Mouse (Mus musculus) hindbrain, embryonic 11.5 days (tissue): ENCODE measurements at regions not wholly inside any gene's neighbourhood (a gene's known extent, or its start where the extent isn't known, plus 50 kb on each side); places are given as distances from the start of the nearest gene placed in this dataset.
"Not testable (repeated sequence)": the region's sequence is repeated elsewhere in the genome, so short reads cannot be mapped to it uniquely, and the experiment has no call there.

Source experiments
- ATAC-seq: fragments of 200-750 bp; cut with Nextera tagmentation; 2 replicates; pipeline ENCODE4 v1.8.0; 2017; ENCODE audit warnings: mild to moderate bottlenecking, moderate TSS enrichment, moderate library complexity; ENCODE audit not compliant: low FRiP score
- DNase-seq: peaks from one replicate; pipeline ENCODE4 v3.0.0-alpha.2; 2015; ENCODE audit warnings: low spot score
- H3K27ac ChIP-seq: fragments of 300-500 bp; sonication (generic); 2 replicates; pipeline ENCODE4 v1.5.1; 2014; ENCODE audit warnings: mild to moderate bottlenecking, low read depth, low read length
- H3K27me3 ChIP-seq: fragments of 300-500 bp; sonication (generic); 2 replicates; pipeline ENCODE4 v1.6.1; 2014; ENCODE audit warnings: mild to moderate bottlenecking, low read length, moderate library complexity, mixed read lengths; ENCODE audit not compliant: control insufficient read depth, insufficient read depth
- H3K36me3 ChIP-seq: fragments of 300-500 bp; sonication (generic); 2 replicates; pipeline ENCODE4 v1.6.1; 2014; ENCODE audit warnings: mild to moderate bottlenecking, low read length, moderate library complexity, mixed read lengths; ENCODE audit not compliant: control insufficient read depth, insufficient read depth
- H3K4me1 ChIP-seq: fragments of 300-500 bp; sonication (generic); replicated peaks from 2 replicates; pipeline ENCODE4 v1.6.1; 2014; ENCODE audit warnings: low read length, mixed read lengths; ENCODE audit not compliant: control insufficient read depth, insufficient read depth
- H3K4me2 ChIP-seq: fragments of 300-500 bp; sonication (generic); replicated peaks from 2 replicates; pipeline ENCODE4 v1.6.1; 2014; ENCODE audit warnings: mild to moderate bottlenecking, low read depth, low read length
- H3K4me3 ChIP-seq: fragments of 300-500 bp; sonication (generic); 2 replicates; pipeline ENCODE4 v1.5.1; 2014; ENCODE audit warnings: low read depth, low read length
- H3K9ac ChIP-seq: fragments of 300-500 bp; sonication (generic); 2 replicates; pipeline ENCODE4 v1.6.1; 2014; ENCODE audit warnings: low read depth, low read length
- H3K9me3 ChIP-seq: fragments of 300-500 bp; sonication (generic); 2 replicates; pipeline ENCODE4 v1.6.1; 2016; ENCODE audit warnings: low read length; ENCODE audit not compliant: control insufficient read depth
- whole genome bisulfite sequencing: fragments of 180-500 bp; shearing (Covaris S2); extraction: QIAGEN DNeasy Blood & Tissue Kit; methylation state at CpG from one replicate; pipeline ENCODE4 v1.1.7; 2014; 5-methylcytosine and 5-hydroxymethylcytosine counted together

GRCm38 (mm10) chr6:140854691-140855090 is 125.6 kb downstream of the Gm11077 start:
- WGBS: 77% methylated on average over 6 of the region's 6 CpGs
- no peak for DNase-seq
- ATAC-seq: no peak

GRCm38 (mm10) chr6:140856468-140857117 is 127.5 kb downstream of the Gm11077 start:
- Histone ChIP-seq H3K4me3 (0 out of 2 replicates have a peak overlapping the region, but pooled peaks have one; percentile 11), H3K4me2 (peak overlapping the region; percentile 12), H3K27me3 (no peaks in the 10 kb centered on the region), H3K9ac (no peak overlapping the region), H3K9me3 (no peaks in the 10 kb centered on the region), H3K36me3 (no peaks in the 10 kb centered on the region), H3K4me1 (peaks cover 2% of the 10 kb centered on the region; the same call in 1 of the 2 replicates), H3K27ac (no peak overlapping the region)
- peak; percentile 37 for DNase-seq
- WGBS: 21% methylated on average over 14 of the region's 14 CpGs
- ATAC-seq: peak; percentile 36; the same call in 1 of the 2 replicates

More at GRCm38 (mm10) chr6:140854691-140855090, 125.6 kb downstream of the Gm11077 start:
- no peak overlapping the region for H3K4me3 ChIP-seq
- no peak overlapping the region for H3K27ac ChIP-seq
- no peak overlapping the region for H3K9ac ChIP-seq
- H3K4me1 ChIP-seq: peaks cover 2% of the 10 kb centered on the region; the same call in 1 of the 2 replicates
- H3K4me2 ChIP-seq: no peak overlapping the region
- H3K9me3 ChIP-seq: no peaks in the 10 kb centered on the region
- H3K27me3 ChIP-seq: no peaks in the 10 kb centered on the region
- no peaks in the 10 kb centered on the region for H3K36me3 ChIP-seq

GRCm38 (mm10) chr6:140857118-140857746 is 128.1 kb downstream of the Gm11077 start:
- 28% methylated on average over 18 of the region's 18 CpGs for WGBS
- ATAC-seq: peak; percentile 34; the same call in 1 of the 2 replicates
- Histone ChIP-seq H3K36me3 (no peaks in the 10 kb centered on the region), H3K9me3 (no peaks in the 10 kb centered on the region), H3K9ac (no peak overlapping the region), H3K27ac (no peak overlapping the region), H3K4me1 (peaks cover 2% of the 10 kb centered on the region; the same call in 1 of the 2 replicates), H3K4me2 (peak overlapping the region; percentile 12), H3K27me3 (no peaks in the 10 kb centered on the region), H3K4me3 (0 out of 2 replicates have a peak overlapping the region, but pooled peaks have one; percentile 11)
- DNase-seq: peak; percentile 38

GRCm38 (mm10) chr6:140869523-140869922 is 140.4 kb downstream of the Gm11077 start:
- DNase-seq, H3K36me3 ChIP-seq, H3K9me3 ChIP-seq, H3K4me1 ChIP-seq, H3K9ac ChIP-seq, H3K4me2 ChIP-seq, H3K27me3 ChIP-seq, H3K27ac ChIP-seq, H3K4me3 ChIP-seq, ATAC-seq: not testable (repeated sequence)
- 95% methylated on average over 7 of the region's 16 CpGs for WGBS

DNA sequence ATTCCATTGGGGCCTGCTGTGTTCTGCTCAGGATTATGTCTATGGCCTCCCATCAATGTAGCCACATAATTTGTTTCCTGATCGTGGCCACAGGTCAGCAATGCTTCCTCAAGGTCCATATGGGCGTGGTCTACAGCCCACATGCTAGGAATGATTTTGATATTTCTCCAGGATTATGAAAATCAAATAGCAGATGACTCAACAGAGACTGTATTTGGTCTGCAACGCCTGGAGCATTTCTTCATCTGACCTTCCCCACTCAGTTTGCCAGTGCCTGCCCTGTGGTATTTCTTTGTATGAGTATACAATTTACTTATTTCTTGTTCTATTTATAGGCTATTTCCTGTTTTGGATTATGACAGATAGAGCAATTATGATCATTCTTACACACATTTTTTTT is 145.7 kb downstream of the Gm11077 start:
- H3K9ac ChIP-seq: no peak overlapping the region
- no peaks in the 10 kb centered on the region for H3K36me3 ChIP-seq
- no peaks in the 10 kb centered on the region for H3K27me3 ChIP-seq
- no peak overlapping the region for H3K4me3 ChIP-seq
- no peak for DNase-seq
- no peak overlapping the region for H3K27ac ChIP-seq
- H3K4me2 ChIP-seq: no peak overlapping the region
- no peaks in the 10 kb centered on the region for H3K4me1 ChIP-seq
- no peaks in the 10 kb centered on the region for H3K9me3 ChIP-seq
- WGBS: 73% methylated on average over 3 of the region's 3 CpGs
- no peak for ATAC-seq

DNA sequence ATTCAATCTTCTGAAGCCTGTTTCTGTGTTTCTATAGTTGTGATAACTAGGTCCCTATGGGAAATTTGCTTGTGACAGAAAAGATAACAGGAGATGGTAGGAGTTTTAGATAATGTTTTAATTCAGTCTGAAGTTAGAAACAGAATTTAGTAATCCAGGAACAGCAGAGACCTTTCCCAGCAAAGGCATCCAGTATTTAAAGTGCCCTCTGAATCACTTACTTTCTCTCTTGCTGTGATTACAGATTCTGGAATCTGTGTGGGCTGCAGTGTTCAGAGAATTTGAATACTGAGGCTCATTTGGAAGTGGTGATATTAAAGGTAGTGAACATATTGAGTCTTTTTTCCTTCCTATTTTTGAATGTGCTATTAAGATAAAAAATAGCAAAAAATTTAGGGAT is 154.6 kb downstream of the Gm11077 start:
- Histone ChIP-seq H3K4me2 (no peak overlapping the region), H3K9me3 (no peaks in the 10 kb centered on the region), H3K36me3 (no peaks in the 10 kb centered on the region), H3K9ac (no peak overlapping the region), H3K27me3 (no peaks in the 10 kb centered on the region), H3K4me1 (no peaks in the 10 kb centered on the region), H3K27ac (no peak overlapping the region), H3K4me3 (no peak overlapping the region)
- DNase-seq (no peak), ATAC-seq (no peak)

DNA sequence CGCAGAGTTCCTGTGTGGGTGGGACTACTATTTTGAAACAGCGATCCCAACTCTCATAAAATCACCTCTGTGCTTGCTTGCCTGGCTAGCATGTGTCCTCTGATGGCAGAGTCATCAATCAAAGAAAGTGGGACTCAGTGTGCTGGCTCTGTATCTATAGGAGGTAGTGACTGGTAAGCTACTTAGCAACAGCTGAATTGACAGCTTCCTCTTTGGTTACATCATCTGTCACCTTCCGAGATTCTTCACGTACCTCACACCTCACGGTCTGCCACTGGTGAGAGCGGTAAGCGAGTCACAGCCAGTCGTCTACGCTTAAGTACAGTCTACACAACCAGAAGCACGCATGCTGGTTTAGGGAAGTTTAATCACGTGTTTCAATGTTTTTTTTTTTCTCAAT is 159.5 kb downstream of the Gm11077 start:
- DNase-seq: peak; percentile 19

GRCm38 (mm10) chr6:140890060-140890459 is 161.0 kb downstream of the Gm11077 start:
- DNase-seq (no peak), ATAC-seq (no peak)
- H3K4me2 ChIP-seq: no peak overlapping the region
- no peak overlapping the region for H3K4me3 ChIP-seq
- no peaks in the 10 kb centered on the region for H3K36me3 ChIP-seq
- H3K27ac ChIP-seq: no peak overlapping the region
- no peak overlapping the region for H3K9ac ChIP-seq
- no peaks in the 10 kb centered on the region for H3K27me3 ChIP-seq
- H3K4me1 ChIP-seq: no peaks in the 10 kb centered on the region
- H3K9me3 ChIP-seq: no peaks in the 10 kb centered on the region
- 71% methylated on average over 5 of the region's 5 CpGs for WGBS

More for the DNA sequence above, 159.5 kb downstream of the Gm11077 start:
- Histone ChIP-seq H3K9me3 (no peaks in the 10 kb centered on the region), H3K36me3 (no peaks in the 10 kb centered on the region), H3K27me3 (no peaks in the 10 kb centered on the region), H3K27ac (no peak overlapping the region), H3K4me3 (no peak overlapping the region), H3K4me1 (no peaks in the 10 kb centered on the region), H3K4me2 (no peak overlapping the region), H3K9ac (no peak overlapping the region)
- ATAC-seq: peak; percentile 61
- WGBS: 72% methylated on average over 11 of the region's 11 CpGs

- DNase-seq: no peak
- Histone ChIP-seq H3K9ac (no peak overlapping the region), H3K36me3 (no peaks in the 10 kb centered on the region), H3K27me3 (no peaks in the 10 kb centered on the region), H3K4me3 (no peak overlapping the region), H3K9me3 (no peaks in the 10 kb centered on the region), H3K4me1 (no peaks in the 10 kb centered on the region), H3K4me2 (no peak overlapping the region), H3K27ac (no peak overlapping the region)
- ATAC-seq: no peak
- WGBS: 84% methylated on average over 2 of the region's 2 CpGs
Measured at GRCm38 (mm10) chr6:140890591-140890990, 161.5 kb downstream of the Gm11077 start.
